Mouse (Mus musculus) midbrain, embryonic 12.5 days (tissue): Measurements from ENCODE around the gene Lgals1. TPM values are rescaled to one million over a fixed set of nuclear protein-coding genes. Genes with fewer than 3 reads are reported as not detected.

ENCODE experiments used
- ATAC-seq: fragments of 200-750 bp; cut with Nextera tagmentation; 2 replicates; pipeline ENCODE4 v1.8.0; 2017; ENCODE audit warnings: low read depth, moderate TSS enrichment, moderate library complexity; ENCODE audit not compliant: low FRiP score
- H3K27ac ChIP-seq: fragments of 300-500 bp; sonication (generic); replicated peaks from 2 replicates; pipeline ENCODE4 v1.5.1; 2016; ENCODE audit warnings: mild to moderate bottlenecking
- H3K27me3 ChIP-seq: fragments of 300-500 bp; sonication (generic); 2 replicates; pipeline ENCODE4 v1.6.1; 2016; ENCODE audit warnings: mild to moderate bottlenecking
- H3K36me3 ChIP-seq: fragments of 300-500 bp; sonication (generic); 2 replicates; pipeline ENCODE4 v1.6.1; 2016
- H3K4me1 ChIP-seq: fragments of 300-500 bp; sonication (generic); 2 replicates; pipeline ENCODE4 v1.6.1; 2016
- H3K4me2 ChIP-seq: fragments of 300-500 bp; sonication (generic); replicated peaks from 2 replicates; pipeline ENCODE4 v1.6.1; 2016; ENCODE audit warnings: mild to moderate bottlenecking, moderate library complexity
- H3K4me3 ChIP-seq: fragments of 300-500 bp; sonication (generic); 2 replicates; pipeline ENCODE4 v1.5.1; 2016; ENCODE audit warnings: mild to moderate bottlenecking
- H3K9ac ChIP-seq: fragments of 300-500 bp; sonication (generic); replicated peaks from 2 replicates; pipeline ENCODE4 v1.6.1; 2016; ENCODE audit warnings: mild to moderate bottlenecking, moderate library complexity
- H3K9me3 ChIP-seq: fragments of 300-500 bp; sonication (generic); 2 replicates; pipeline ENCODE4 v1.6.1; 2016; ENCODE audit warnings: mild to moderate bottlenecking
- WGBS: fragments of 180-500 bp; shearing (Covaris S2); methylation state at CpG from one replicate; pipeline ENCODE4 v1.1.7; 2016; 5-methylcytosine and 5-hydroxymethylcytosine counted together
- polyA plus RNA-seq: library from polyadenylated mRNA; unstranded; fragments of >200 nt; fragmentation: Nextera tagmentation; extraction: Ambion mirVana; gene quantifications from 2 replicates; pipeline ENCODE4 v1.2.1, GENCODE M21; 2016

Gene Lgals1
- polyA plus RNA-seq, 1 experiment from 2014 or later, result 420 TPM

GRCm38 (mm10) chr15:78927788-78928457, 1.4 kb downstream of the Lgals1 start:
- under 1% methylated on average over 34 of the region's 35 CpGs for WGBS
- peak overlapping the region; percentile 48 for H3K9ac ChIP-seq
- peaks cover 28% of the 10 kb centered on the region for H3K27me3 ChIP-seq
- H3K4me2 ChIP-seq, result peak overlapping the region; percentile 54
- no peaks in the 10 kb centered on the region for H3K9me3 ChIP-seq
- peak; percentile 50; the same call in 1 of the 2 replicates for ATAC-seq
- no peak overlapping the region for H3K27ac ChIP-seq
- no peaks in the 10 kb centered on the region for H3K36me3 ChIP-seq
- peaks cover 36% of the 10 kb centered on the region for H3K4me1 ChIP-seq
- H3K4me3 ChIP-seq, result peak overlapping the region; percentile 30

DNA sequence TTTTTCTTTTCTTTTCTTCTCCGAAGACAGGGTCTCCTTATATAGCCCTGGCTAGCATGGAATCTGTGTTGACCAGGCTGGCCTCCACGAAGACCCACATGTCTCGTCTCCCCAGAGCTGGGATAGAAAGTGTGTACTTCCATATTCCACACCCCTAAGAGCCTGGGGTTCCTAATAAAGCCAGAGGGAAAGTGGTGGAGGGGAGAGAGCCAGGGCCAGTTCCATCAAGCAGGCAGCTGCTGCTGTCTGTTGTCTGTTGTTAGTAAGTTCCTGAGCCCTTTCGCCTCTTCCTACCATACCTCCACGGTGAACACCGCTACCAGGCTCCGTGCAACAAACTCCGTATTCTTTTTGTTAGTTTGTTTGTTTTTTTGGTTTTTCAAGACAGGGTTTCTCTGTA, 2.0 kb downstream of the Lgals1 start:
- ATAC-seq, result no peak
- 55% methylated on average over 8 of the region's 8 CpGs for WGBS
- Histone ChIP-seq H3K9ac (peak overlapping the region; percentile 48), H3K4me2 (peak overlapping the region; percentile 54), H3K4me1 (peaks cover 36% of the 10 kb centered on the region), H3K9me3 (no peaks in the 10 kb centered on the region), H3K4me3 (peak overlapping the region; percentile 30), H3K27ac (no peak overlapping the region), H3K27me3 (peaks cover 31% of the 10 kb centered on the region), H3K36me3 (no peaks in the 10 kb centered on the region)

GRCm38 (mm10) chr15:78930192-78930706, 3.7 kb downstream of the Lgals1 start:
- Histone ChIP-seq H3K4me2 (no peak overlapping the region), H3K4me1 (peaks cover 33% of the 10 kb centered on the region), H3K27ac (no peak overlapping the region), H3K27me3 (peaks cover 26% of the 10 kb centered on the region), H3K36me3 (no peaks in the 10 kb centered on the region), H3K9me3 (no peaks in the 10 kb centered on the region), H3K9ac (no peak overlapping the region), H3K4me3 (no peak overlapping the region)
- 95% methylated on average over 6 of the region's 6 CpGs for WGBS
- ATAC-seq, result no peak

- no peak for ATAC-seq
- H3K9me3 ChIP-seq, result no peaks in the 10 kb centered on the region
- no peaks in the 10 kb centered on the region for H3K36me3 ChIP-seq
- 88% methylated on average over 7 of the region's 7 CpGs for WGBS
- no peak overlapping the region for H3K9ac ChIP-seq
- H3K4me2 ChIP-seq, result no peak overlapping the region
- peaks cover 34% of the 10 kb centered on the region for H3K4me1 ChIP-seq
- H3K27me3 ChIP-seq, result peaks cover 20% of the 10 kb centered on the region
- H3K4me3 ChIP-seq, result no peak overlapping the region
- H3K27ac ChIP-seq, result no peak overlapping the region
Observed at GRCm38 (mm10) chr15:78930801-78931426, 4.4 kb downstream of the Lgals1 start.

- H3K4me2 ChIP-seq, result no peak overlapping the region
- no peaks in the 10 kb centered on the region for H3K9me3 ChIP-seq
- H3K9ac ChIP-seq, result no peak overlapping the region
- ATAC-seq, result no peak
- no peak overlapping the region for H3K27ac ChIP-seq
- H3K4me3 ChIP-seq, result no peak overlapping the region
- WGBS, result 33% methylated on average over 3 of the region's 3 CpGs
- H3K4me1 ChIP-seq, result peaks cover 34% of the 10 kb centered on the region
- H3K27me3 ChIP-seq, result peaks cover 14% of the 10 kb centered on the region
- H3K36me3 ChIP-seq, result peaks cover under 1% of the 10 kb centered on the region; the same call in 1 of the 2 replicates
Observed at GRCm38 (mm10) chr15:78931577-78931976, 5.1 kb downstream of the Lgals1 start.

DNA sequence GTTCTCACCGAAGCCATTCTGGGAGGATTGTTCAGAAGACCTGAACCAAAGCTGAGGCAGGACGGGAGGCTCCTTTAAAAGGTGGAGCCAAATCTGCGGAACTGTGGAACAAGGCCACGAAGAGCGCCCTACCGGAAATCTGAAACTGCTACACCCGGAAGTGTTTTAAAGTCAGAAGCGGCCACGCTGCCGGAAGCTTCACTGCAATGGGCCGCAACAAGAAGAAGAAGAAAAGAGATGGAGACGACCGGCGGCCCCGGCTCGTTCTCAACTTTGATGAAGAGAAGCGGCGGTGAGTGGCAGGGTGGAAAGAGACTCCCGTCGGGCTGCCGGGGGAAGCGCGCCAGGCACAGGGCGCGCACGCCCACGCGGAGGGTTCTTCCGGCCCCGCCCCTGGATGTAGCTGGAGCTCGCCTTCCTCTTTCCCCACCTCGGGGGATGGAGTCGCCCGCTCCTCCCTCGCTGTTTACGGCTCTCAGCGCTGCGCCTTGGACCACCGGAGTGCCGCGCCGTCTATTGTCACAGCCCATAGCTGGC, 8.3 kb downstream of the Lgals1 start, which contains the start of gene Nol12:
TSS of gene Nol12 (plus strand) at position 150 of the 537 bp plus-strand sequence.
- under 1% methylated on average over 42 of the region's 42 CpGs for WGBS
- no peaks in the 10 kb centered on the region for H3K9me3 ChIP-seq
- H3K36me3 ChIP-seq, result peaks cover 34% of the 10 kb centered on the region
- peak within 1 kb of the TSS; percentile 65 for H3K9ac ChIP-seq
- peaks cover 3% of the 10 kb centered on the region; the same call in 1 of the 2 replicates for H3K27me3 ChIP-seq
- peak within 1 kb of the TSS; percentile 66 for H3K27ac ChIP-seq
- peak; percentile 87 for ATAC-seq
- peaks cover 14% of the 10 kb centered on the region for H3K4me1 ChIP-seq
- H3K4me2 ChIP-seq, result peak within 1 kb of the TSS; percentile 79
- H3K4me3 ChIP-seq, result peak within 1 kb of the TSS; percentile 72

GRCm38 (mm10) chr15:78936403-78936802, 9.9 kb downstream of the Lgals1 start:
- no peak overlapping the region for H3K27ac ChIP-seq
- no peak for ATAC-seq
- H3K27me3 ChIP-seq, result 0 out of 2 replicates have a peak, but pooled peaks cover 3% of the 10 kb centered on the region
- H3K4me3 ChIP-seq, result no peak overlapping the region
- no peak overlapping the region for H3K9ac ChIP-seq
- H3K9me3 ChIP-seq, result no peaks in the 10 kb centered on the region
- WGBS, result 92% methylated on average over 12 of the region's 12 CpGs
- peaks cover 49% of the 10 kb centered on the region for H3K36me3 ChIP-seq
- H3K4me1 ChIP-seq, result peaks cover 14% of the 10 kb centered on the region
- peak overlapping the region; percentile 79; the same call in 1 of the 2 replicates for H3K4me2 ChIP-seq

- Histone ChIP-seq H3K27me3 (0 out of 2 replicates have a peak, but pooled peaks cover 3% of the 10 kb centered on the region), H3K9ac (no peak overlapping the region), H3K9me3 (no peaks in the 10 kb centered on the region), H3K27ac (no peak overlapping the region), H3K4me3 (no peak overlapping the region), H3K4me1 (peaks cover 14% of the 10 kb centered on the region), H3K36me3 (peaks cover 55% of the 10 kb centered on the region), H3K4me2 (no peak overlapping the region)
- ATAC-seq, result no peak
- WGBS, result 81% methylated on average over 10 of the region's 10 CpGs
Observed at GRCm38 (mm10) chr15:78937311-78937710, 10.8 kb downstream of the Lgals1 start.

DNA sequence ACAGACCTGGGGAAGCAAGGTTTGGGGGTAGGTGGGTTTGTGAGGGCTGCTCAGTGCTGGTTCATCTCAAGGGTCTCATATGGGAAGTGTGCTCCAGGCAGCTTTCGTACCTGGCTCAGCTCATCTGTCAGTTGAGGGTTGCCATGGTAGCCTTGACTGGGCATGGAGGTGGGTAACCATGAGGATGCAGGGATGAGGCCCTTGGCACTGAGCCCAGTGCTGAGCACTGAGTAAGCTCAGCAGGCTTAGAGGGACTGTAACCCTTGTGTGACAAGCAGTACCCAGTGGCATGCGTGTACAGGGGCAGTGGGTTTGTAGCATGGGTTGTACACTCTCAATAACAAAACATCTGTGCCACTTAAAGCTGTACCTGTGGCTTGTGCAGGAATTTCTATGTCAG, 11.4 kb downstream of the Lgals1 start:
- H3K4me2 ChIP-seq, result no peak overlapping the region
- H3K27ac ChIP-seq, result no peak overlapping the region
- WGBS, result 94% methylated on average over 2 of the region's 2 CpGs
- H3K27me3 ChIP-seq, result 0 out of 2 replicates have a peak, but pooled peaks cover 3% of the 10 kb centered on the region
- H3K4me1 ChIP-seq, result peaks cover 20% of the 10 kb centered on the region
- no peak overlapping the region for H3K9ac ChIP-seq
- H3K36me3 ChIP-seq, result peaks cover 55% of the 10 kb centered on the region
- H3K4me3 ChIP-seq, result no peak overlapping the region
- H3K9me3 ChIP-seq, result no peaks in the 10 kb centered on the region
- ATAC-seq, result no peak

GRCm38 (mm10) chr15:78940325-78940724, 13.8 kb downstream of the Lgals1 start:
- Histone ChIP-seq H3K27ac (no peak overlapping the region), H3K4me1 (peaks cover 23% of the 10 kb centered on the region), H3K9ac (no peak overlapping the region), H3K27me3 (no peaks in the 10 kb centered on the region), H3K4me2 (no peak overlapping the region), H3K9me3 (no peaks in the 10 kb centered on the region), H3K4me3 (no peak overlapping the region), H3K36me3 (peaks cover 55% of the 10 kb centered on the region)
- ATAC-seq, result no peak
- WGBS, result 94% methylated on average over 13 of the region's 13 CpGs

DNA sequence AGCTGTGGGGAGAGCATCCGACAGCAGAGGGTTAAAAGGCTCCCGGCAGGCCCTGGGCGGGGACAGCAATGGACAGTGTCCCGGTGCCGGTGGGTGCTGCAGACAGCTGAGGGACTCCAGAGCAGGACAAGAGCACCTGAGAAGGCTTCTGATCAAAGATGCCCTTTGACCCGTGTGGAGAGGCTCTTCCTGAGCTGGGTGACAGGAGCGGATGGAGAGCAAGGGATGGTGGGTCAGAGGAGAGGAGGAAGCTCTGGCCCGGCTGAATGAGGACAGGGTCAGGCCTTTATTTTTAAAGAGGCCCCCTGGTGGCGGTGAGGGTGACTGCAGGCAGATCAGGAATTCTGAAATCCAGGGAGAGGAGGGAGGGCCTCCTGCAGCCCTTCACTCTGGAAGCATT, 16.1 kb downstream of the Lgals1 start:
- peak overlapping the region; percentile 32 for H3K4me3 ChIP-seq
- peaks cover 43% of the 10 kb centered on the region for H3K36me3 ChIP-seq
- peak; percentile 64 for ATAC-seq
- no peaks in the 10 kb centered on the region for H3K9me3 ChIP-seq
- H3K9ac ChIP-seq, result peak overlapping the region; percentile 53
- H3K4me2 ChIP-seq, result peak overlapping the region; percentile 53
- WGBS, result 3% methylated on average over 9 of the region's 9 CpGs
- H3K27me3 ChIP-seq, result peaks cover 14% of the 10 kb centered on the region
- peak overlapping the region; percentile 58; the same call in 1 of the 2 replicates for H3K27ac ChIP-seq
- peaks cover 14% of the 10 kb centered on the region for H3K4me1 ChIP-seq

DNA sequence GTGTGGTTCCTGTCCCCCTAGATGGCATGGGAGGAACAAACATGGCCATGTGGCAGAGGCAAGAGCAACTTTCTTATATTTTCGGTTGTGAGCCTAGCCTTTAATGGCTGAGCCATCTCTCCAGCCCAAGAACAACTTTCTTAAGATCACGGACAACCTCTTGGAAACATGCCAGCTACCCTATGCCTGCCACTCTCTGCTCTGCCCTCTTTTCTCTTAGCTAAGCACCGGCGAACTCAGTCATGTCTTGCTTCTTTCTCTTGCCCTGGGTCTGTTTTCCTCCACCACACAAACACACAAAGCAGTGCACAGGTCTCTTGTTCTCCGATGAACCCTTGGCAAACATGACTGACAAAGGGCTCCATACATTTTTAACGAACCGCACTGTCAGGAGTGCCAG, 19.7 kb downstream of the Lgals1 start:
- WGBS, result 76% methylated on average over 7 of the region's 7 CpGs
- H3K27ac ChIP-seq, result no peak overlapping the region
- no peak for ATAC-seq

More for the DNA sequence above, 19.7 kb downstream of the Lgals1 start:
- Histone ChIP-seq H3K4me1 (peaks cover 28% of the 10 kb centered on the region), H3K9ac (no peak overlapping the region), H3K36me3 (peaks cover 7% of the 10 kb centered on the region), H3K4me2 (no peak overlapping the region), H3K9me3 (no peaks in the 10 kb centered on the region), H3K4me3 (no peak overlapping the region), H3K27me3 (peaks cover 14% of the 10 kb centered on the region)
